Mouse (Mus musculus): ENCODE measurements around the gene Aldh3b1. TPM values are rescaled to one million over a fixed set of nuclear protein-coding genes. Genes with fewer than 3 reads are reported as not detected.

Aldh3b1 gene
- polyA plus RNA-seq, 1 experiment from 2014 or later, result 3.3 TPM

- ATAC-seq (ENCODE audit: low FRiP score), result no peak
- WGBS, result 95% methylated on average over 6 of the region's 6 CpGs
Observed at GRCm38 (mm10) chr19:3880054-3880848, 49.4 kb downstream of the Aldh3b1 start.

DNA sequence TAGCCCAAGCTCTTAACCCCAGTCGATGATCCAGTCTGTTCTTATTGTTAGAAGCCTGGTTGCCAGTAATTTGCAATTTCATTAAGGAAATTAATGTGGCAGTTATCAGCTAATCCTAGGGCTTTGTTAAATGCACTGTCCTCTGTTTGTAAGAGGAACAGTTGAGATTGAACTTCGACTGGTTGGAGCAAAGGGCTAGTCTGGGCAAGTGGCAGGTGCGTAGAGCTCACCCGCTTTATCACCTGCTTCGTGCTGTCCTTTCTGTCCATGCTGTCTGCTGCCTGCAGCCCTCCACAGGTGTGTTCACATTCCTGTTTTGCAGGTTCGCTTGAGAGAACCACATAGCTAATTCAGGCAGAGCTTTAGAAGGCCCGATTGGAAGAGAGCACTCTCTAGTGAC lies 54.6 kb downstream of the Aldh3b1 start:
- Histone ChIP-seq H3K36me3 (replicated peaks; ENCODE audit: control insufficient read depth, insufficient read depth) (peaks cover 5% of the 10 kb centered on the region; the same call in 1 of the 2 replicates), H3K27me3 (ENCODE audit: control insufficient read depth, insufficient read depth, low read length) (no peaks in the 10 kb centered on the region), H3K4me1 (replicated peaks; ENCODE audit: control insufficient read depth, insufficient read depth, low read length) (peaks cover 3% of the 10 kb centered on the region; the same call in 1 of the 2 replicates), H3K4me2 (replicated peaks) (no peak overlapping the region), H3K9ac (no peak overlapping the region), H3K9me3 (ENCODE audit: control insufficient read depth, low read length) (no peaks in the 10 kb centered on the region), H3K27ac (no peak overlapping the region), H3K4me3 (replicated peaks; ENCODE audit: low read length) (no peak overlapping the region)
- DNase-seq (ENCODE audit: low spot score) (no peak), ATAC-seq (ENCODE audit: low FRiP score) (no peak)
- WGBS, result 88% methylated on average over 7 of the region's 7 CpGs

More at GRCm38 (mm10) chr19:3880054-3880848, 49.4 kb downstream of the Aldh3b1 start:
- Histone ChIP-seq H3K4me2 (replicated peaks) (no peak overlapping the region), H3K27ac (no peak overlapping the region), H3K27me3 (ENCODE audit: control insufficient read depth, insufficient read depth, low read length) (no peaks in the 10 kb centered on the region), H3K36me3 (replicated peaks; ENCODE audit: control insufficient read depth, insufficient read depth) (peaks cover 20% of the 10 kb centered on the region), H3K4me1 (replicated peaks; ENCODE audit: control insufficient read depth, insufficient read depth, low read length) (no peaks in the 10 kb centered on the region), H3K9me3 (ENCODE audit: control insufficient read depth, low read length) (no peaks in the 10 kb centered on the region), H3K9ac (no peak overlapping the region), H3K4me3 (replicated peaks; ENCODE audit: low read length) (no peak overlapping the region)
- no peak for DNase-seq (ENCODE audit: low spot score)

DNA sequence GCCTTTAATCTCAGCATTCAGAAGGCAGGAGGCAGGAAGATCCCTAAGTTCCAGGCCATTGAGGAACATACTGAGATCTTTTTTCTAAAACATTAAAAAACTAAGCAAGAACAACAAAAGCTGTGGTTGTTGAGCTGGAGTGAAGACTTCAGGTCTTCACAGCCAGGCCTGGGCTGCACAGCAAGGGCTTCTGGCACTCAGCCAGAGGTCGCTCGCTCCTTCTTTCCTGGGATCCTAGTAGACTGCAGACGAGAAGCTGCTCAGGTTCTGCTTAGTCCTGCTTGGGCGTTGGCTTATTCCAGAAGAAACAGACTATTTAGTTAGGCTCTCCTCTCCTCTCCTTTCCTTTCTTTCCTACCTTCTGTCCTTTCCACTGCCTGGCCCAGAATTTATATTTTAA lies 57.2 kb downstream of the Aldh3b1 start:
- WGBS, result 64% methylated on average over 4 of the region's 4 CpGs

GRCm38 (mm10) chr19:3871468-3871867 lies 58.1 kb downstream of the Aldh3b1 start:
- 0 out of 2 replicates have a peak, but pooled peaks cover 2% of the 10 kb centered on the region for H3K36me3 ChIP-seq (replicated peaks; ENCODE audit: control insufficient read depth, insufficient read depth)
- H3K9ac ChIP-seq, result no peak overlapping the region
- H3K4me2 ChIP-seq (replicated peaks), result no peak overlapping the region
- ATAC-seq (ENCODE audit: low FRiP score), result no peak
- H3K27me3 ChIP-seq (ENCODE audit: control insufficient read depth, insufficient read depth, low read length), result no peaks in the 10 kb centered on the region
- no peak overlapping the region for H3K27ac ChIP-seq
- DNase-seq (ENCODE audit: low spot score), result no peak
- no peak overlapping the region for H3K4me3 ChIP-seq (replicated peaks; ENCODE audit: low read length)
- H3K4me1 ChIP-seq (replicated peaks; ENCODE audit: control insufficient read depth, insufficient read depth, low read length), result peaks cover 3% of the 10 kb centered on the region; the same call in 1 of the 2 replicates
- H3K9me3 ChIP-seq (ENCODE audit: control insufficient read depth, low read length), result no peaks in the 10 kb centered on the region

More for the DNA sequence above, 57.2 kb downstream of the Aldh3b1 start:
- Histone ChIP-seq H3K36me3 (replicated peaks; ENCODE audit: control insufficient read depth, insufficient read depth) (0 out of 2 replicates have a peak, but pooled peaks cover 5% of the 10 kb centered on the region), H3K4me1 (replicated peaks; ENCODE audit: control insufficient read depth, insufficient read depth, low read length) (peaks cover 3% of the 10 kb centered on the region; the same call in 1 of the 2 replicates), H3K4me3 (replicated peaks; ENCODE audit: low read length) (no peak overlapping the region), H3K9ac (no peak overlapping the region), H3K27me3 (ENCODE audit: control insufficient read depth, insufficient read depth, low read length) (no peaks in the 10 kb centered on the region), H3K9me3 (ENCODE audit: control insufficient read depth, low read length) (no peaks in the 10 kb centered on the region), H3K27ac (no peak overlapping the region), H3K4me2 (replicated peaks) (no peak overlapping the region)
- ATAC-seq (ENCODE audit: low FRiP score) (no peak), DNase-seq (ENCODE audit: low spot score) (no peak)

GRCm38 (mm10) chr19:3868290-3868689 lies 61.3 kb downstream of the Aldh3b1 start:
- no peak overlapping the region for H3K27ac ChIP-seq
- peaks cover 16% of the 10 kb centered on the region; the same call in 1 of the 2 replicates for H3K36me3 ChIP-seq (replicated peaks; ENCODE audit: control insufficient read depth, insufficient read depth)
- no peak for DNase-seq (ENCODE audit: low spot score)
- no peak for ATAC-seq (ENCODE audit: low FRiP score)
- no peak overlapping the region for H3K4me3 ChIP-seq (replicated peaks; ENCODE audit: low read length)
- H3K9ac ChIP-seq, result no peak overlapping the region
- peaks cover 3% of the 10 kb centered on the region; the same call in 1 of the 2 replicates for H3K4me1 ChIP-seq (replicated peaks; ENCODE audit: control insufficient read depth, insufficient read depth, low read length)
- no peaks in the 10 kb centered on the region for H3K27me3 ChIP-seq (ENCODE audit: control insufficient read depth, insufficient read depth, low read length)
- H3K9me3 ChIP-seq (ENCODE audit: control insufficient read depth, low read length), result no peaks in the 10 kb centered on the region
- 87% methylated on average over 1 of the region's 1 CpGs for WGBS
- H3K4me2 ChIP-seq (replicated peaks), result no peak overlapping the region

- no peak overlapping the region for H3K9ac ChIP-seq
- no peaks in the 10 kb centered on the region for H3K4me1 ChIP-seq (replicated peaks; ENCODE audit: control insufficient read depth, insufficient read depth, low read length)
- H3K4me3 ChIP-seq (replicated peaks; ENCODE audit: low read length), result no peak overlapping the region
- no peak overlapping the region for H3K4me2 ChIP-seq (replicated peaks)
- no peaks in the 10 kb centered on the region for H3K27me3 ChIP-seq (ENCODE audit: control insufficient read depth, insufficient read depth, low read length)
- DNase-seq (ENCODE audit: low spot score) (no peak), ATAC-seq (ENCODE audit: low FRiP score) (no peak)
- WGBS, result 89% methylated on average over 2 of the region's 2 CpGs
- H3K9me3 ChIP-seq (ENCODE audit: control insufficient read depth, low read length), result no peaks in the 10 kb centered on the region
- no peak overlapping the region for H3K27ac ChIP-seq
- peaks cover 16% of the 10 kb centered on the region; the same call in 1 of the 2 replicates for H3K36me3 ChIP-seq (replicated peaks; ENCODE audit: control insufficient read depth, insufficient read depth)
Observed at GRCm38 (mm10) chr19:3864960-3865359, 64.6 kb downstream of the Aldh3b1 start.

Other genes starting within 250 kb of the Aldh3b1 start
- 1.4 and 1.8 TPM in 2 replicates for gene Lrp5, start 243.2 kb downstream of the Aldh3b1 start, polyA plus RNA-seq (2014; fragmentation: Nextera tagmentation; extraction: Ambion mirVana)
- gene 1810055G02Rik, start 221.5 kb downstream of the Aldh3b1 start, polyA plus RNA-seq (2014; fragmentation: Nextera tagmentation; extraction: Ambion mirVana), result 34.0 and 38.1 TPM in 2 replicates
- 56.9 and 57.9 TPM in 2 replicates for gene Kmt5b, start 162.4 kb downstream of the Aldh3b1 start, polyA plus RNA-seq (2014; fragmentation: Nextera tagmentation; extraction: Ambion mirVana)
- 54.7 and 60.8 TPM in 2 replicates for gene Chka, start 78.0 kb downstream of the Aldh3b1 start, polyA plus RNA-seq (2014; fragmentation: Nextera tagmentation; extraction: Ambion mirVana)
- 11.6 and 13.3 TPM in 2 replicates for gene Tcirg1, start 22.7 kb downstream of the Aldh3b1 start, polyA plus RNA-seq (2014; fragmentation: Nextera tagmentation; extraction: Ambion mirVana)
- 310 and 332 TPM in 2 replicates for gene Ndufs8, start 17.0 kb downstream of the Aldh3b1 start, polyA plus RNA-seq (2014; fragmentation: Nextera tagmentation; extraction: Ambion mirVana)
- gene Unc93b1, start 5.4 kb upstream of the Aldh3b1 start, polyA plus RNA-seq (2014; fragmentation: Nextera tagmentation; extraction: Ambion mirVana), result 9.7 and 10.4 TPM in 2 replicates
- gene Aldh3b3, start 28.8 kb upstream of the Aldh3b1 start, polyA plus RNA-seq (2014; fragmentation: Nextera tagmentation; extraction: Ambion mirVana), result not detected in 2 replicates
- 0.13 and 0.32 TPM in 2 replicates for gene Aldh3b2, start 42.5 kb upstream of the Aldh3b1 start, polyA plus RNA-seq (2014; fragmentation: Nextera tagmentation; extraction: Ambion mirVana)
- 2.1 and 3.6 TPM in 2 replicates for gene Acy3, start 56.8 kb upstream of the Aldh3b1 start, polyA plus RNA-seq (2014; fragmentation: Nextera tagmentation; extraction: Ambion mirVana)
- gene Tbx10, start 62.9 kb upstream of the Aldh3b1 start, polyA plus RNA-seq (2014; fragmentation: Nextera tagmentation; extraction: Ambion mirVana), result 0.46 TPM in 2 replicates
- 23.5 TPM in 2 replicates for gene Nudt8, start 70.8 kb upstream of the Aldh3b1 start, polyA plus RNA-seq (2014; fragmentation: Nextera tagmentation; extraction: Ambion mirVana)
- gene Gm49405, start 70.8 kb upstream of the Aldh3b1 start, polyA plus RNA-seq (2014; fragmentation: Nextera tagmentation; extraction: Ambion mirVana), result 2.7 and 3.4 TPM in 2 replicates
- gene Doc2g, start 73.5 kb upstream of the Aldh3b1 start, polyA plus RNA-seq (2014; fragmentation: Nextera tagmentation; extraction: Ambion mirVana), result 4.1 and 5.0 TPM in 2 replicates
- 242 and 259 TPM in 2 replicates for gene Ndufv1, start 83.0 kb upstream of the Aldh3b1 start, polyA plus RNA-seq (2014; fragmentation: Nextera tagmentation; extraction: Ambion mirVana)
- 477 and 497 TPM in 2 replicates for gene Gstp1, start 108.2 kb upstream of the Aldh3b1 start, polyA plus RNA-seq (2014; fragmentation: Nextera tagmentation; extraction: Ambion mirVana)
- gene Gstp2, start 116.2 kb upstream of the Aldh3b1 start, polyA plus RNA-seq (2014; fragmentation: Nextera tagmentation; extraction: Ambion mirVana), result 1.7 TPM in 1 of 2 replicates, not detected in the other
- gene Gstp3, start 129.8 kb upstream of the Aldh3b1 start, polyA plus RNA-seq (2014; fragmentation: Nextera tagmentation; extraction: Ambion mirVana), result not detected in 2 replicates
- not detected in 2 replicates for gene Cabp2, start 151.8 kb upstream of the Aldh3b1 start, polyA plus RNA-seq (2014; fragmentation: Nextera tagmentation; extraction: Ambion mirVana)
- 79.2 and 82.1 TPM in 2 replicates for gene Cdk2ap2, start 167.4 kb upstream of the Aldh3b1 start, polyA plus RNA-seq (2014; fragmentation: Nextera tagmentation; extraction: Ambion mirVana)
- 70.0 and 74.7 TPM in 2 replicates for gene Pitpnm1, start 170.2 kb upstream of the Aldh3b1 start, polyA plus RNA-seq (2014; fragmentation: Nextera tagmentation; extraction: Ambion mirVana)
- 93.8 and 99.7 TPM in 2 replicates for gene Aip, start 196.1 kb upstream of the Aldh3b1 start, polyA plus RNA-seq (2014; fragmentation: Nextera tagmentation; extraction: Ambion mirVana)
- not detected in 2 replicates for gene Gpr152, start 210.0 kb upstream of the Aldh3b1 start, polyA plus RNA-seq (2014; fragmentation: Nextera tagmentation; extraction: Ambion mirVana)
- 0.11 and 0.26 TPM in 2 replicates for gene Cabp4, start 214.2 kb upstream of the Aldh3b1 start, polyA plus RNA-seq (2014; fragmentation: Nextera tagmentation; extraction: Ambion mirVana)
- gene Coro1b, start 218.8 kb upstream of the Aldh3b1 start, polyA plus RNA-seq (2014; fragmentation: Nextera tagmentation; extraction: Ambion mirVana), result 102 TPM in 2 replicates
- gene Ptprcap, start 223.8 kb upstream of the Aldh3b1 start, polyA plus RNA-seq (2014; fragmentation: Nextera tagmentation; extraction: Ambion mirVana), result 0.44 and 0.68 TPM in 2 replicates
- 35.8 and 39.7 TPM in 2 replicates for gene Rps6kb2, start 233.5 kb upstream of the Aldh3b1 start, polyA plus RNA-seq (2014; fragmentation: Nextera tagmentation; extraction: Ambion mirVana)
- 5.3 and 6.0 TPM in 2 replicates for gene Carns1, start 245.7 kb upstream of the Aldh3b1 start, polyA plus RNA-seq (2014; fragmentation: Nextera tagmentation; extraction: Ambion mirVana)

Measured in hindbrain, embryonic 14.5 days (tissue).